Mouse (Mus musculus): ENCODE data around the gene Nfatc2.

Gene Nfatc2

DNA sequence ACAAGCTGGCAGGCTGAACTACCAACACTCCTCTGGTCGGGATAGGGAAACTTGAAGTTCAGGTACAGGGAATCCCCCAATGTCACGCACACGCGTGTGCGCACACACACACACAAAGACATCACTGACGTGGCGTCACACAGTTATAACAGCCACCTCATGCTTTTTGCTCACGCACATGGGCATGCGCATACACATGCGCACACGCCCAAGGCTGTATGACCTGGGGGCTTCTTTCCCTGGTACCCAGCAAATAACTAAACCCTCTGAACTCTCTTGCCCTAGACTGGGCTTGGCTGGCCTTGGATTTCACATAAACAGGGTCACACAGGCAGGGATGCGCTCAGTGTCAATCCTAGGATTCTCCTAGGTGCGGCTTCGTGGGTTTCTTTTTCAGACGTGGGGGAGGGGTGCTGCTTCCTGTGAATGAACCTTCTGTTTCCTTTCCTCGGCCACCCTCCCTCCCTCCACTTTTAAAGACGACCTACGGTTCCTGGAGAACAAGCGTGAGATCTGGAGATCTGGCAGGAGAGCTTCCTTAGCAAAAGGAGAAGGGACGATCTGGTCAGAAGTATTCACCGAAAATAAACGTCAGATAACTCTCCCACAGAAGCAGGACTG is 21.1 kb downstream of the Nfatc2 start:
- DNase-seq (ENCODE audit: extremely low read depth, insufficient read length, low spot score) = no peak

DNA sequence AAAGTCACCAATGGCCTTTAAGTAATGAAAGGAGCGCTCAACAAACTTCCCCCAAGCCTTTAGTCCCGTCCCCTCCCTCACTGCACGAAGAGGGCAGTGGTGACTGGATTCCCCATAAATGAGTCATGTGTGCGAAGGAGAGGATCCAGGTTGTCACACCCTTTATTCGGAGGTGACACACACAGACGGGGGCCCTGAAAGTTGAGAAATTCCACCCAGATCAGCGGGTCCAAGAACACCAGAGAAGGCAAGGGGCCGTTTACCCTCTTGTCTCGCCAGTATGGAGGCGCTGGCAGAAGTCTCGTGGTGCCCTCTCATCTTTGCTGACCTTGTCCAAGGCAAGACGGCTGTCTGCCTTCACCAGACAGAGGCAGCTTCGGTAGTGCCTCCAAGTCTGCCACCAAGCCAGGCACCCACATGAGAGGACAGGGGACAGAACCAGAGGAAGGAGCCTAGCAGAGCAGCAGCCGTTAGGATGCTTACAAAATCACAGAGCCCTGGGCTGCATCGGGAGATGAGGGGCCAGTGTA is 21.8 kb downstream of the Nfatc2 start:
- peak; percentile 70 for DNase-seq (ENCODE audit: extremely low read depth, insufficient read length, low spot score)

DNA sequence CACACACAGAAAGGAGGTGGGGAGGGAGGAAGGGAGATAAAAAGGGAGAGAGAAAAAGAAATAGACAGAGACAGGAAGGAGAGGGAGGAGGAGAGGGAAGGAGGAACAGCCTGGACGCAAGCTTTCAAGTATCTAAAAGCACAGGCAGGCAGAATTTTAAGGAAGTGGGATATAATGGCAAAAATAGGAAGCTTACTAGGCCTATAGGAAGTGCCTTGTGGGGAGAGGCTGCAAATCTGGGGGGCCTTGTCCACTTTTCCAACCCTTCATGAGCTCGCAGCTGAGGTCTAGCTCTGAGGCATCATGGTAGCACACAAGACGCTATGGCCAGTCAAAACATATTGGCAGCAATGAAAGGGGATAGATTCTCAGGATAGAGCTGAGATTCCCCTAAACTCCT is 22.3 kb downstream of the Nfatc2 start:
- no peak for DNase-seq (ENCODE audit: extremely low read depth, insufficient read length, low spot score)

DNA sequence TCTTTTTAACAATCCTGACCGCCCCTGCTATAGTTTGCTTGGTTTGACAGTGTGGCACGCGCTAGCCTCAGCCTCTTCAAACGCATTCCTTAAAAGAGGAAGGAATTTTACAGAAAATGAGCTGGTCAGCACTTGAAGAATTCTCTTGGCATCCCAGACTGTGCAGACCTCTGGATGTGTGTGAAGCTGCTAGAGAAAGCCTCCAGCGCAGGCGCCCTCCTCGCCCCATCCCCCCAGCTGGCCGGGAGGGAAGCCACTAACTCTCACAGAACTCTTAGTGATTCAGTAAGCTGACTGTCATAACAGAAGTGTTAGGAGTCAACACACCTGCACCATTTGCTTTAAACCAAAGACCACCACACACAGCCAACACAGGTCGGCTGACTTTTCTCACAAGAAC is 23.3 kb downstream of the Nfatc2 start:
- DNase-seq (ENCODE audit: extremely low read depth, insufficient read length, low spot score) = no peak

DNA sequence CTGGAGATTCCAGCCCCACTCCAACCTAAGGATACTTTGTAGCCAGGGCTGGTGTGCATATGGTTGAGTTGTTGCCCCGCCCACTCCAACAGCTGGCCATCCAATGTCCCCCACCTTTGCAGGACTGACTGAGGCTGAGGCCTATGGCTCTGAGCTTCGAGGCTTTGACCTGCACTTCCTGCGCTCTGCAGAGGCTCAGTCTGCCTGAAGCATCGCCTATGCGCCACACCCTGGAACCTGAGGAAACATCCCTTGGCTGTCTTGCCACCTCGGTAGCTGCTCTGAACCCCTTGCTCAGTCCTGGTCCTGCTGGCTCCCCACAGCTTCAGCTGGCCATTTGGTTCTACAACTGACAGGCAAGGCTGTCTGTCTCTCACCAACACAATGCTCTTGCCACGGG is 24.1 kb downstream of the Nfatc2 start:
- DNase-seq (ENCODE audit: extremely low read depth, insufficient read length, low spot score) = no peak

DNA sequence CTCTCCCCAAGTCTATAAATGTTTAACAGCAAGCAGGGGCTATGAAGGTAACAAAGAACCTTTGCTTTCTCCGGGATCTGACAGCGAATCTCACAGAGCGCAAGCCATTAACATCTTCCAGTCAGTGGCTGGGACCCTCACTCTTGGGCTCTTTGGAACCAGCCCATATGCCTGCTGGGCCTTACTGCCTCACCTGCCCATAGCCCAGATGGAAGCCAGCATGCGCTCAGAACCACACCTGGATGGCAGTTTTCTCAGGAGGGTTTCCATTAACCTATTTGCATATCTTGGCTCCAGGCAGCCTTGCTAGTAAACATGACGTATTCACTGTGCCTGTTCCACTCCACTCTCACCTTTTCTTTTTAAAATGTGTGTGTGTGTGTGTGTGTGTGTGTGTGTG is 25.6 kb downstream of the Nfatc2 start:
- DNase-seq (ENCODE audit: extremely low read depth, insufficient read length, low spot score) = no peak

DNA sequence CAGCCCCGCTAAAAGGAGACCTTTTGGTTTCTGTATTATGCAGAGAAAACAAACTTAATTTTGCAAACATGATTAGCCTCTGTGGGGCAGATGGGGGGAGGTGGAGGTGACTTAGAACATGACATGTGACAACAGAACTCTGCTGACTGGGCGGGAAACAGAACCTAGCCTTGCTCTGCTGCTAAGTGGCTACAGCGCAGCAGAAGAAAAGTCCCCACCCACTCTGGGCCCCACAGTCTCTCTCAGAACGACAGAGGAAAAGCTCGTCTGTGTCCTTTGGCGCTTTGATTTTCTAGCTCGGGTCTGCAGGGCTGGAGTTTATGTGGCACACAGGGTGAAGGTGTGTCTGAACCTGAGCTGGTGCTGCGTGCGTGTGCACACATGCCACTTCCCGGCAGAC is 26.5 kb downstream of the Nfatc2 start:
- DNase-seq (ENCODE audit: extremely low read depth, insufficient read length, low spot score) = no peak

DNA sequence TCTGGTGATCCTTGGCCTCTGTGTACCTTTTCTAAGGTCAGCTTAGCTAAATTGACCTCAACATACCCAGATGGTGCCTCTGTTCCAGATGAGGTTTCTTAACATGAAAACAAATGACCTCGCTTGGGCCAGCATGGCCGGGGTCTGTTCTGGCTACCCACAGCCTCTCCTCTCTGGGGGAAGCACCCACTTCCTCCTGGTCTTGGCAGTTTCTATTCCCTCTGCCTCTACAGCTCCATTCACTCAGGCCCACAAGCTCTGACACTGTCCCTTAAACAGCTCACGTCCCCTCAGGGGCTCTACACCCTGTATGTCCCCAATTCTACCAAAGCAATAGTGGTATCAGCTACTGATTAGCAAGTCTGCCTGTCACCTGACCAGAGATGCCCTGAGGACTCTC is 27.6 kb downstream of the Nfatc2 start:
- no peak for DNase-seq (ENCODE audit: extremely low read depth, insufficient read length, low spot score)

DNA sequence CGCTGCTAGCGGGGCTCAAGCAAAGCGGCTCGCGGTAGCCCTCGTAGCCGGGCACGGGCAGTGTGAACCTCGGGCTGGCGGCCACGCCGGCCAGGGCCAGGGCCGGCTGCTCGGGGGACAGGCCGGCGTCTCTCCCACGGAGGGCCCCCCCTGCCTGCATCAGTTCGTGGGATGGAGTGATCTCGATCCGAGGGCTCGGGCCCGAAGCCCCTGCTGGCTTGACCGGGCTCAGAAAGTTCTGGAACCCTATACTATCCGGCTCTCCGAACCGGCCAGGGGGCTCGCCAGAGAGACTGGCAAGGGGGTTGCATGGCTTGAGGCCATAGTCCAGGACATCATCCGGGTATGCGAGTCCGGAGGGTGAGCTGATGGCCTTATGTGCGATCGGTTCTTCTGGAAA is 30.2 kb downstream of the Nfatc2 start:
- DNase-seq (ENCODE audit: extremely low read depth, insufficient read length, low spot score) = no peak

DNA sequence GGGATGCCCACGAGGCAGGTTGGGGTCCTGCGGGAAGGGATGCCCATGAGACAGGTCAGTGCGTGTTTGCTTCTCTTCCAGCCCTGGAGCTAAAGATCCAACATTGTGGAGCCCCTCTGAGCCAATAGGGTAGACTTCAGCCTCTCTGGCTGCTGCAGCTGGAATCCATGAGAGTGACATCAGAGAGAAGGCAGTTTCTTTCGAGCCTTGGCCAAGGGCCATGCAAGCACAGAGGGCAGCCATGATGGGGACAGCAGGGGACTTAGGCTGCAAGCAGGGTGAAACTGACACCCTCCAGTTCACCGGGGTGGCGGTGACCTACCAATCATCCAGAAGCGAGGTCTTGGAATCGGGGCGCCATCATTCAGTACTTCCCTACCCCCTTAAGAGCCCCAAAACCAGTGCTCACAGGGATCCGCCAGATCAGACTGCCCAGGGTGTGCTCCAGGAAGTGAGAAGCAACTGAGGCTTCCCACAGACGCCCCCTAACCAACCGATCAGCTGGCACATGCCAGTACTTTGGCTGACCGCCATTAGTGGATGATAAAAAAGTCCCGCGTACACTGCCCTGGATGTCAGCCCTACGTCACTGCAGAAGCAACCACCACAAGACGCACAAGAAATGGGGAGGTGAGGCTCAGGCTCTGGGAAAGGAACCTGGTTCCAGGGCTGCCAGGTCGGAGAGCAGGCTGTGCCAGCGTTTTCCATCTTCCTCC is 35.8 kb downstream of the Nfatc2 start:
- no peak for DNase-seq (ENCODE audit: extremely low read depth, insufficient read length, low spot score)

DNA sequence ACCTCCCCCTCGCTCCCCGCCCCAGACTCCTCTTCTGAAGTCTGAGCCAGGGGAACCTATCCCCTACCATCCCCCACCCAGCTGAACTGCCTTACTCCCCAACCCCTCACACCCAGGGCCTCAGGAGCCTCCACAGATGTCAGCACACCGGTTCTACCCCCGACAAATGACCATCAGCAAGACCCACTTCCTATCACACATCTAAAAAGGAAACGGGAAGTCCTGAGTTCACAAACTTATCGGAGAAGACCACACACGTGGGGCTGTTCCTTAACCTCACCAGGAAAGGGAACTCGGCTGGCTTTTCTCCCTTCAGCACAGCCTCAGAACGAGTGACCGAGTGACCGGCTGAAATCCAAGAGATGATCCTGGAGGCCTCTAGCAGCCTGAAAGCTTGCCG is 38.3 kb downstream of the Nfatc2 start:
- no peak for DNase-seq (ENCODE audit: extremely low read depth, insufficient read length, low spot score)

DNA sequence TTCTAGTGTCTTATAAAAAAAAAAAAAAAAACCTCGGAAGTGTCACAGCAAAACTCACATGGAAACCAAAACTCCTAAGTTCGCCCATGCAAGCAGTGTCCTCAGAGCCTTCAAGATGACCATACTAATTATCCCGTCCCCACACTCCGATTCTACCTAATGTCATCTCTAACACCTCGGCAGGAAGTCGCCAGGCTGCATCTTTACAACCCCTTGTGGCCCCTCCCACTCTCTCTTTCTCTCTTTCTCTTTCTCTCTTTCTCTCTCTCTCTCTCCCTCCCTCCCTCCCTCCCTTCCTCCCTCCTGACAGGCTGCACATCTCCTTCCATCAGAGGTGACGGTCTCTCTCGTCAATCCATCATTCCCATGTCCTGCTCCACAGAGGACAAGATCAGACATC is 44.4 kb downstream of the Nfatc2 start:
- DNase-seq (ENCODE audit: extremely low read depth, insufficient read length, low spot score) = no peak

DNA sequence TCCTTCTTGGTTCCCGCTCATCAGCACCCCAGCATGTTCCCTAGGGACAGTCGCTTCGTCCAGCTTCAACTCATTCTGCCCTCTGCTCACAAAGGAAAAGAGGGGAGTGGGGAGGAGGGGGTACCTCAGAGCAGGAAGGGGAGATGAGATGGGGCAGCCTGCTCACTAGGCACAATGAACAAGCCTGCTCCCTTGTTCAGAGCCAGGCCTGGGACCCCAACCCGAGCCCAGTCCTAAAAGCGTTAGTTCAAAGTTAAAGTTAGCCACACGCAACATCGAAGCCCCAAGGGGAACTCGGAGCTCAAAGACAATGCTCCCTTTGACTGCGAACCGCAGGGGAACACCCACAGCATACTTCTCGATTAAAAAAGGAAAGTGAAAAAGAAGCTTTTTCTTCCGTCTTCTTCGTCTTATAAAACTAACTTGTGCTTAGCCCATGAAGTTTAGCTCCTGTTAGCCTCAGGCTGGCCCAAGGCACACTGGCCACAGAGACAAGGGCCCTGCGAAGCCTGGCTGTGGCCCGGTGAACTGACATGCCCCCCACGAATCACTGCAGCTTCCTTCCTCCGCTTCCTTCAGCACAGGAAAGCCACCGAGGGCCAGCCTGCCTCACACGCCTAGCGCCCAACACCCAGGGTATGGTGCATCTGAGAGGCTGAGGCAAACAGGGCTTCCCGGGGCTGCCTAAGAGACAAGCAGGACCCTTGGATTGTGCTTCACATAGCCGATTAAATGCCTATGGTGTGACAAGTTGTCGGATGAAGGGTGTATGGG is 45.4 kb downstream of the Nfatc2 start:
- no peak for DNase-seq (ENCODE audit: extremely low read depth, insufficient read length, low spot score)

DNA sequence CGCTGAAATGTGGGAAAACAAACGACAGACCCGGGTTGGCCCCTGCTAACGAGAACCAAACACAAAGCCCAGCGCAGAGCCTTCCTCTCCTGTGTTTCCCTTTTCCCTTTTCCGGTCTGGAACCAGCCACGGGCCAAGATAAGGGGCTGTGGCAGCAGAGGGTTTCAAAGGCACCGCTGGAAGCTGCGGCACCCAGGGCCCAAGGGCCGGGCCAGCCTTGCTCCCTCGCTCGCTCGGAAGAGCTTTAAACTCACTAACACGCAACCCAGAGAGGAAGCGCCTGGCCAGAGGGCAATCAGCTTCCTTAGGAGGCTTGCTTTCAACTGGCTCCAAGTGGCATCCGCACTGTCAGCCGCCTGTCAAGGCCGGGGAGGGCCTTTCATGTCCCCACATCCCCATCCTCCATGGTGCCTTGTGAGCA is 47.9 kb downstream of the Nfatc2 start:
- no peak for DNase-seq (ENCODE audit: extremely low read depth, insufficient read length, low spot score)

DNA sequence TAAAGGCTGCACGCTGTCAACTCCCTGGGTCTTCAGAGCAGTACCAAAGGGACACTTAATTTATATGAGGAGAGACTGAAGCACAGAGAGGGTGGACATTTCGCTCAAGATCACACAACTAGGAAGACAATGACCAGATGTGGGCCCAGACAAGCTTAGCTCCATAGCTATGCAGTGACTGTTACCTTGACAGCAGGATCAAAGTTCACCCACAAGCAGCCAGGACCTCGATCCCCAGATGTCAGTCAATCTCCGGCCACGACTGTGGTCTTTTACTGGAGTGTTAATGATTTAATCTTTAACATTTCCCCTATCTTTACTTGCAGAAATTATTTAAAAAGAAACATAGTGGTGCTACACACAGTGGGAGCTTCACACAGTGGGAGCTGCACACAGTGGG is 49.1 kb downstream of the Nfatc2 start:
- DNase-seq (ENCODE audit: extremely low read depth, insufficient read length, low spot score) = no peak

DNA sequence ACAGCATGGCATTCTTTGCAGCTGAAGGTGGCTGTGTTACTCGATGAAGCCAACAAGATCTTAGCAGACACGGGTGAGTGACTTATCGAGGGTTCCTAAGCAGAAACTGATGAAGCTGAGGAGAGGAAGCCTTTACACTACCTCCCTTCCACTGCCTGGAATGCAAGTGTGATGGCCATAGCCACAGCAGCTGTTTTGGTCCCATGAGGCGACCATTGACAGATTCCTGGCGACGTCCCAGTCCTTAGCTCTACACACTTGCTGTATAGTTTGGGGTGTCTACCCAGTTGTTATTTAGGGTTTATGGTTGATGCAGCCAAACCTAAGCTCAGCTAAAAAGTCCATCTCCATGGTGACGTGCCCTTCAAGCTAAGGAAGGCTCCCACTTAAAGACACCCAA is 50.2 kb downstream of the Nfatc2 start:
- no peak for DNase-seq (ENCODE audit: extremely low read depth, insufficient read length, low spot score)

DNA sequence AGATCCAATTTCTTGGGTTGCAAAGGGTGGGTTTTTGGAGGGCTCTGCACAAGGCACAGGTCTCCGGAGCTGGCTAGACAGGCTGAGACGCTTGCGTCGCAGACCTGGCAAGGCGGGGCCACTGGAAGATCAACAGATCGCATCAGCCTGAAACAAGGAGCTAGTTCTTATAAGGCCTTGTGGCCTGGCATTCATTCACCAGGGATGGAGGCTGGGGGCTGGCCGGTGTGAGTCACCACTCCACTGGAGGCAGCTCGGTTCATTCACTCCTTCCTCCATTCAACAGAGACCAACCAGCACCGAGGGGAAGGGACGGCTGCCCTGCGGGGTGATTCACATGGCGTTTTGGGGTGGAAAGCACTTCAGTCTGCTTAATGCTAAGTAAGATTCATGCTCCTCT is 52.1 kb downstream of the Nfatc2 start:
- peak; percentile 94 for DNase-seq (ENCODE audit: extremely low read depth, insufficient read length, low spot score)

DNA sequence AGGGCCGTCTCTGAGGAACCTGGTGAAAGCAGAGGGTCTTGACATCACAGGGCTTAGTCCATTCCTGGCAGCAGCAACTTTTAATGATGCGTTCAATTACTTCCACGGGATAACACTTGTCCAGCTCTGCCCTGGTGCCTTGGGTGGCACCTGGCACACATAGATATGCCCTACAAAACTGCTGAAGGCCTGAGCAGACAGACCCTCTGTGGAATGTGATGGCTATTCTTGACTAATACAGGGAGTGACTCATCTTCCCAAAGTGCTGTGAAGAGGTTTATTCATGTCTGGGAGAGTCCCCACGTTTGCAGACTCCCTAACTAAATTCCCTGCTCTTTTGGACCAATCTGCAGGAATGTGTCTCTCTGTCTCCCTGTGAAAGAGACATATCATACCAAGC is 53.4 kb downstream of the Nfatc2 start:
- DNase-seq (ENCODE audit: extremely low read depth, insufficient read length, low spot score) = peak; percentile 70

DNA sequence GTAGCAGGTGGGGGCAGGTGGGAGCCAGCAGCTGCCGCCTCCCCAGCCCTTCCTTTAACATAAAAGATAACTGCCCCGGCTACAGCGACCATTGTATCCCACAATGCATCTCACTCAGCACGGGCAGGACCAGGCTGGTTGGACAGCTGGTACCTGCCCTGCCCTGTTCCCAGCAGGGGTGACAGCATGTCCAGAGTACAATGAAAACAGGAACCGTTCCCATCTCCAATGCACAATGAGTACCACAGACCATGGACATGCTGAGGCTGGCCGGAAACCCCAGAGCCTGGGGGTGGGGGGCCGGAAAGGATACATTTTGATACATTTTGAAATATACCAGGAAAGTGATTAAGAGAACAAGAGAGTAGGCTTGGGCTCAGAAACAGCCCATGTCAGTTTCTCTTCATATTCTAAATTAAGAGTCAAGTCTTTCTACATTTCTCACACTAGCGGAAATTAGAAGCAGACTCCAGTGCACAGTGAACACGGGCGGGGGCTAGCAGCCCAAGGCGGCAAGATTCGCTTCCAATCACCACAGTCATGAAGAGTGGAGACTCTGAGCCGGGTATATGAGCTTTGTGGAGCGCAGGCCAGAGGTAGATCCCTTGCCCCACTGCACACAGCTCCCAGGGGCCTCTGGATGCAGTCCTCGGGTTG is 55.4 kb downstream of the Nfatc2 start:
- DNase-seq (ENCODE audit: extremely low read depth, insufficient read length, low spot score) = no peak

DNA sequence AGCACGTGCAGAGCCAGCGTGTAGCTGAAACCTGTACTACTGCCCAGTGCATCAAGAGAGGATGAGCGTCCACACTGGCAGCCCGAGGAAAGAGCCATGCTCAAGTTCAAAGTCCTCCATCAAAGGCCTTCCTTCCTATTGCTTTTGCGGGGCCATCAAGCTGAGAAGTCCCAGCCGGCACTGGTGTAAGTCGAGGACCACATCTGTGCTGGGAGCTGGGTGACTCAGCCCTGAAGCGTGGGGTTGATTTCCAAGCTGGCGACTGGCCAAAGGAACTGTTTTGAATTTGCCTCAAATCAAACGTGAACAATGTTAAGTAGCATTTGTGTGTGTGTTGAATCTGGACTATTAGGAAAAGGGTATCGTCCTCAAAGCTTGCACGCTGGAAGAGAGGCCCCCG is 57.4 kb downstream of the Nfatc2 start:
- peak; percentile 72 for DNase-seq (ENCODE audit: extremely low read depth, insufficient read length, low spot score)

DNA sequence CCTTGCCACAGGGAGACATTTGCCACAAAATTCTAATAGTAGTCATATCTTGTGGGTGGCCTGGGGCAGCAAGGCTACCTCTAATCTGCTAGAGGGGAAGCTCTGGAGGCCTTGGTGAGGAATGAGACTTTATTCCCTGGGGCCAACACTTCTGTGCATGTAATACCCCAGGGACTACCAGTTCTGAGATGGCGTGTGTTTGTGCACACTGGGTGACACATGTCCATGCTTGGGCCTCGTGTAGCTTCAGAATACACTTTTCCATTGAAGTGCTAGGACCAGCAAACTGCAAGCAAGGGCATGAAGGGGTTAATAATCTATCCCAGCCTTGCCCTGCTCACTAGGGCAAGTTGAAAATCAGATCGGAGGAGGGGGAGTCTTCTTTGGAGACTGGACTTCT is 58.4 kb downstream of the Nfatc2 start:
- no peak for DNase-seq (ENCODE audit: extremely low read depth, insufficient read length, low spot score)
